Mouse (Mus musculus) skeletal muscle tissue, adult 2 months (tissue): ENCODE measurements around the gene Lrp1.
A peak's percentile ranks its signal among the peaks of the same experiment; 100 is the strongest.

ENCODE experiments used
- DNase-seq: peaks from one replicate; pipeline ENCODE4 v3.0.0-alpha.2; 2012; ENCODE audit warnings: low read depth, low spot score

The Lrp1 gene

DNA sequence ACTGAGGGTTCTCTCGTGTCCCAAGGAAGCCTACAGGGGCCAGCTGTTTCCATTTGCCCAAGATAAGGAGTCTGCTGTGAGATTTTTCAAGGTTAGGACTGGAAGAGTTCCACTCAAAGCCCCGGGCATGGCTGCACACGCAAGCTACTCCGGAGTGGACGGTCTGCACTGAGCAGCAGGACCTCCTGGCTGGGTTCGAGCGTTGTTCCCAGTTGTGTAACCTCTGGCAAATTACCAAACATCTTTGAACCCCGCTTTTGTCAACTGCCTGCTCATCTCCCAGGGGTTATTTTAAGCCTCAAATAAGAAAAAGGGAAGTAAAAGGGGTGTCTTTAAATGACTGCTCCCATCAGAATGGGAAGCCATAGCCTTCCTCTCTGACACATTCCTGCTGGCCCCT is 26.5 kb downstream of the Lrp1 start:
- no peak for DNase-seq

GRCm38 (mm10) chr10:127592850-127593249 is 28.1 kb downstream of the Lrp1 start:
- no peak for DNase-seq

- no peak for DNase-seq
These were observed 28.5 kb downstream of the Lrp1 start for GRCm38 (mm10) chr10:127592423-127592822.

DNA sequence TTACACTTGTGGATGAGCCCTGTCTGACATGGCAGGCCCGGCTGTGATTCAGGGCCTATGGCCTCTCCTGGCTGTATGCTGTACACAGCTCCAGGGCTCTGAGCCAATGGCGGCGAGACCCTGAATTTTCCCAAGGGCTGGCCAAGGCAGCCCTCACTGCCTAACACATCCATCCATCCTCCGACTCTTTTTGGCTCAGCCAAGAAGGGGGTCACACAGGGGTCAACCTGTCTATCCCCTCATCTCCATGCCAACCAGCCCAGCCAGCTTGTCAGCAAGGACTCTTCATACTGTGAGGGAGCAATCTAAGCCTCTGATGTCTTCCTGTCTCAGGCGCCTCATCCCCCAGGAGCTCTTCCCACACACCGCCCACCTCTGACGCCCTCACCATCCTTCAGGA is 29.4 kb downstream of the Lrp1 start:
- no peak for DNase-seq

GRCm38 (mm10) chr10:127590831-127591451 is 30.0 kb downstream of the Lrp1 start:
- DNase-seq: no peak

DNA sequence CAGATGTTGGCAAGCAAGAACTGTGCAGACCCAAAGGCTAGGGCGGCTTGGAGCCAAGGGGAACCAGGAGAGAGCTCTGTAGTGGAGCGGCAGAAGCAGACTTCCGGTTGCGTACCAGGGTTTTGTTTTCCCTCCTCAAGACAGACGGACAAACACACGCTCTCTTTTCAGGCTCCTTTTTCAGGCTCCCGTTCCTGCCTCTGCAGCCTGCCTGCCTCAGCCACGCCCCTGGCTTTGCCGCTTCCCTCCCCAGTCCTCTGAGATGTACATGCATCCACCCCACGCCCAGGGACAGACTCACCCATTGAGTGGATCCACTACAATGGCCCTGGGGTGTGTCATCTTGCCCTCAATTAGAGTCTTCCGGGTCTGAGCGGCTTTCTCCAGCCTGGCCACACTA is 30.7 kb downstream of the Lrp1 start:
- DNase-seq: no peak

- DNase-seq: no peak
These were observed 33.2 kb downstream of the Lrp1 start for GRCm38 (mm10) chr10:127587776-127588175.

- no peak for DNase-seq
These were observed 34.7 kb downstream of the Lrp1 start for GRCm38 (mm10) chr10:127586209-127586608.

- DNase-seq: no peak
These were observed 35.4 kb downstream of the Lrp1 start for GRCm38 (mm10) chr10:127585598-127585997.

DNA sequence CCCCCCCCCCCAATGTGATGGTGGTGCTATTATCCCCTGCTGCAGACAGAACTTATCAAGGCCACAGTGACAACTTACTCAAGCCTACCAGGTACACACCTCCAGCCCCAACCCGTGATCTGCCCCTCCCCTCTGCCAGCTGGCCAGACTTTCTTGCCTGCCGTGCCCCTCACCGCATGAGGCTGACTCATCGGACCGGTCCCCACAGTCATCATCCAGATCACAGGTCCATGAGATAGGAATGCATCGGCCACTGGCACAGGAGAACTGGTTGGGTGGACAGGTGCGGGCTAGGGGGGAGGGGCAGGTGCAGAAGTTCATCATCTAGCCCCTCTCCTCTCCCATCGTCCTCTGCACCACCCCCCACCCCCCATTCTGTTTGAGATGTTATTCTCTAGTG is 37.3 kb downstream of the Lrp1 start:
- no peak for DNase-seq

DNA sequence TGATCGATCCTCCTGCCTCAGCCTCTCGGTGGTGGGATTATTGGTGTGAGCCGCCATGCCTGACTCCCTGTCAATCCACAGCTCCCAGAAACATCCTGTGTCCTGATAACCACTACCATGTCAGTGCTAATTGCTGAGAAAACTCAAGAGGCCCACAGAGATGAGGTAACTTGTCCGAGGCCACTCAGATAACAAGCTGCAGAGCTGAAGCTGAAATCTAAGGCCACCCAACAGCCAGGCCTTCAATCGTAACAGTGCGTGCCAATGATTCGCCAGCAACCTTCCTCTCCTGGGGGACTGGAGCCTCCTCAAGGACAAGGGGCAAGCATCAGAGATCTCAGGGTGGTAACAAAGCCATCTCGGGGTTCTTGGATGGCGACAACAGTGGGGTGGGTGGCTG is 39.7 kb downstream of the Lrp1 start:
- DNase-seq: no peak

DNA sequence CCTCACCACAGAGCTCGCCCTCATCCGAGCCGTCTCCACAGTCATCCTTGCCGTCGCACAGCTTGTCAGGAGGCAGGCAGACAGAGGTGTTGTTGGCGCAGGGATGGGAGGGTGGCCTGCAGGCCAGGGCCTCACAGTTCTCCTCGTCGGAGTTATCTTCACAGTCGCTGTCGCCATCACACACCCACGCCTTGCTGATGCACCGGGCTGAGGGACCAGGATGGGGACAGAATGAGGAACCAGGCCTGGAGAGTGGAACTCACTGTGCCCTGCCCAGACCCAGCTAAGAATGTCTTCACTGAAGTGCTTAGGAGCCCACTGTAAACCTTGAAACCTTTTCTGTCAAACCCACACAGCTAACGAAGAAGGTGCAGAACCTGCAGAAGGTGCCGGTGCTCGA is 43.0 kb downstream of the Lrp1 start:
- DNase-seq: no peak

DNA sequence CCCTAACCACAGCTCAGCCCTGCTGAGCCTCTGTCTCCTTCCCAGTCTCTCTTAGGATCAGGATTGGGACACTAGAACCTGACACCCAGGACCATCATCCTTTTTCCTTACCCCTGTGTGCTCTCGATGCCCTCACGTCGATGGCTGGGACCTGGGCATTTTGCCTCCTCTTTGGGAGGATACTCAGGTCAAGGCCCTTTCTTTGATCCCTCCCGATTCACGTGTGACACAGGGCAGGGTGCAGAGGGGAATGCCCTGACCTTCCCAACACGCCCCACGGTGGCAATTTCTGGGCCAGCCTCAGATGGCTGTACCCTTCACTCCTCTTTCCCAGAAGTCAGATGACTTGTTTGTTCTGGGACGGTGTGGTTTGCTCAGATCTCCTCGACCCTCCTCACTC is 43.8 kb downstream of the Lrp1 start:
- DNase-seq: no peak

- peak; percentile 62 for DNase-seq
These were observed 44.5 kb downstream of the Lrp1 start for GRCm38 (mm10) chr10:127576381-127576961.

DNA sequence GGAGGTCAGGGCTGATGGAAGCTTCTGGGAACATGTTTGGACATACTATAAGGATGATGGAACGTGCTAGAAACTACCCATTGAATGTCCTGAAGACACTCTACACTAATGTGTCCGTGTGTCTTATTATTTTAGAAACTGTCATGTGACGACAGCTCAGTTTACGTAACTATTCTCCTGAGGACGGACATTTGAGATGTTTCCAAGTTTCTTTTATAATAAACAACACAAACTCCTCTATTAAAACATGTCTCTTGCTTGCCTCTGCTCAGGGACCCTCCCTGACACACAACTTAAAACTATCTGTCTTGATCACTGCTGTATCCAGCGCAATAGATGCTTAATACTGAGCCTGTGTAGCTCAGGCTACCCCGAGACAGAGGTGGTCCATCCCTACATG is 45.2 kb downstream of the Lrp1 start:
- DNase-seq: peak; percentile 55

DNA sequence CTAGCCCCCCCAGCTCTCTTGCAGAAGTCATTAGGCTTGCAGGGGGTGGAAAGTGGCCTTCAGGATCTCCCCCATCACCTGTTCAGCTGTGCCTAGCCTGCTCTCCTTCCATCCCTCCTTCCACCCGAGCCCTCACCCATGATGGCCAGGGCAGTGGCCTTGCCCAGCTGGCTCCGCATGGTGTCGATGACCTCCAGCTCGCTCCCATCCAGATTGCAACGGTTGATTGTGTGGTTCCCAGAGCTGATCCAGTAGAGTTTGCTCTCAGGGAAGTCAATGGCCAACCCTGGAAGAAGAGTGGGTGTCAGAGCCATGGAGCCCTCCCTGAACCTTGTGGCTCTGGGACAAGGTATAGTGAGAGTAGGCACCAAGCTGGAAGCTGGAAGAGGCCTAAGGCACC is 48.7 kb downstream of the Lrp1 start:
- no peak for DNase-seq

GRCm38 (mm10) chr10:127570937-127571641 is 49.9 kb downstream of the Lrp1 start:
- DNase-seq: no peak

GRCm38 (mm10) chr10:127570384-127570783 is 50.6 kb downstream of the Lrp1 start:
- DNase-seq: no peak

DNA sequence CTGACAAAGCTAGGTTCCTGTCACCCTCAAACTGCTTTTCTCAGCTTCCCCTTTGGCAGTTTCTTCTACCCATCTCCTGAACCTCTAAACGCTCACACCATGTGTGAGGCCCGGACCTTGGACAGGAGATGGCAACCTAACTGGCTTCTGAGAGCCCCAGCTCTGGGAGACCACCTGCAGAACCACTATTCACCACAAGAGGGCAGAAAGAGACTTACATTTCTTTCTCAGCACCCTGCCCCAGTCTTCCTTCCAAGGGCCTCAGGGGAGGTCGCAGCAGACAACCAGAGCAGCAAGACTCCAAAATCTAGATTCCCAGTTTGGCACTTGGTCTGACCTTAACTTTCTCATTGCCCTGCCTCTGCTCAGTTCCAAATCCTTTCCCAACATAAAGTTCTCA is 51.5 kb downstream of the Lrp1 start:
- DNase-seq: peak; percentile 72

DNA sequence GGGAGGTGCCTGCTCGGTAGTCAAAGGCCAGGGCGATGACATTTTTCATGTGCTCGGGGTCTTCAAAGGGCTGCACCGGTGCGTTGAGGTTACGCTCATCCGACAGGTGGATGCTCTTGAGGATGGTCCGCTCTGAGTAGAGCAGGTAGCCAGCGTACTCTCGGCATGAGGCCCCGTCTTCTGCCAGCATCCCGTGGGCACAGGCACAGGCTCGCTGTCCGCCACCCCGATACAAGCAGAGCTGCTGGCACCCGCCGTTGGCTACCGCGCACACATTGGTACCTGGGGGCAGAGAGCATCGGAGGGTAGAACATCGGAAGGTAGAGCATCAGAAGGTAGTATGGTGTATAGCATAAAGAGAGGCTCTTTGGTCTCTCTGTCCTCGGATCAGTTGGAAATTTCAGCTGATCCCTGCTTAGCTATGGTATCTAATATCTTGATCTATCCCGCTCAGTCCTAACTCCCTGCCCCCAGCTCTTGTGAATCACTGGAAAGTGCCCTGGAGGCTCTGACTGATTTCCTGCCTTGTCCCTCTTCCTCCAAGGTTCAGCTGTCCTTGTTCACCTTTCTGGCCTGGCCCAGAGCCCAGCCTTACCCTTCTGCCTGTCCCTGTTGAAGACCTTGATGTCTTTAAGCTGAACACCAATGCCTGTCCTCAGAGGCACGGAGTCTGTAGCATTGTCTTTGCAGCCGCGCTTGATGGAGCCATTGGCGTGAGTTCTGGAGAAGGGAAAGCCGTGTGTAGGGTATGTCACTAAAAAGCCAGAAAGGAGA is 54.2 kb downstream of the Lrp1 start:
- no peak for DNase-seq

DNA sequence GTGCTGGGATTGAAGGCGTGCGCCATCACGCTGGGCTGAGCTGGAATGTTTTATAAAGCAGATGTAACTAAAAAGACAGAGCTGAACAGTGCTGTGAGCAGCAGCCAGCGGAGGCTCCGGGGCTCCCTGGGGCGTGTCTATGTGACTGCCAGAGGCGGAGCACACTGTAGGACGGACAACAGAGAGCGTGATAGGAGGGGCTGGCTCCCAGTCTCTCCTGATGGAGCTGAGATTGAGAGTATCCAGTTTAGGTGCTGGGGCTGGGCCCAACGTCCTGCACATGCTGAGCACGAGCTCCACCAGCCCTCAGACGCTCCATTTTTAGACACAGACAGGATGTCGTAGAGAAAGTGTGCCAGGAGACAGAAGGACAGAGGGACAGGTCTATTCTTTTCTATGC is 56.6 kb downstream of the Lrp1 start:
- peak; percentile 52 for DNase-seq

- DNase-seq: no peak
These were observed 57.1 kb downstream of the Lrp1 start for GRCm38 (mm10) chr10:127563840-127564239.
